Mouse (Mus musculus): ENCODE measurements around the gene 4930503B20Rik.

Gene 4930503B20Rik

DNA sequence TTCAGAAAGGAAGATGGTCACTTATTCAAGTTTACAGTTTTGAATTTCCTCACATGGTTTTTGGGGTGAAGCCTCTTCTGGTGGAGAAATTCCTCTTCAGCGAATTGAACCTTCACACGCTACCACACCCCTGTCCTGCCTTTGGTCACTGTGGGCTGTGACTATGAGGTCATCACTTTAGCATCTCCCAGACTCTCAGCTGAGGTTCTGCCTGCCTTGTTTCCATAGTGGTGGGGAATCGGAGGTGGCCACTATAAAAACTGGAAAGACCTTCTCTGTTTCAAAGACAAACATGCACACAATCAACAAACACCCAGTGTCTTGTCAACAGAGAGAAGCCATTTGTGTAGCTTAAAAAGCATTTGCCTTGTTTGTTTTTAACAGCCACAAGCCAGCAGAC lies at the start of gene 4930503B20Rik:
Gene 4930503B20Rik (minus strand): TSS at position 101 of the 400 bp plus-strand sequence.
- DNase-seq (ENCODE audit: low spot score): no peak

DNA sequence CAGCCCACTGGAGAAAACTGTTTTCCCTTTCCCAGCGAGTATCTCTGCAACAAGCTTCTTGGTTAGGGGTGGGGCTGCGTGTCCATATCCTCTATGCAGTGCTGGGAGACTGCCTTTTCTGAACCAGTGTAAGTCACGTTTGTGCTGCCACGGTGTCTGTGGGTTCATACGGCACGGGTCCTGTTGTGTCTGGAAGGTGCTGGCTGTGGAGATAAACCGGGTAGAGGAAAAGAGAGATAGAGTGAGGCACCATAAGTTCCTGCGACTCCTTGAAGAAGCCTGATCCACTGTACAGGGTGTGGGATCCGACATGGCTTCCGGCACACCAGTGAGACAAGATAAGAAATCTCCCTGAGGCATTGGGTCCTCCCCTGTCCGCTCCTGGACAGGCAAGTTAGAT lies 48.9 kb upstream of the 4930503B20Rik start:
- DNase-seq (ENCODE audit: low spot score): no peak

- no peak for DNase-seq (ENCODE audit: low spot score)
Measured at GRCm38 (mm10) chr3:146698982-146699381, 47.9 kb upstream of the 4930503B20Rik start.

GRCm38 (mm10) chr3:146692547-146692946 lies 41.4 kb upstream of the 4930503B20Rik start:
- DNase-seq (ENCODE audit: low spot score): no peak

GRCm38 (mm10) chr3:146687121-146687725 lies 36.1 kb upstream of the 4930503B20Rik start:
- DNase-seq (ENCODE audit: low spot score): no peak

- no peak for DNase-seq (ENCODE audit: low spot score)
Measured at GRCm38 (mm10) chr3:146686428-146686827, 35.3 kb upstream of the 4930503B20Rik start.

GRCm38 (mm10) chr3:146684811-146685675 lies 33.9 kb upstream of the 4930503B20Rik start, which contains the start of gene Samd13:
Samd13 (minus strand) TSS chr3:146685592.
- DNase-seq (ENCODE audit: low spot score): peak; percentile 54

- DNase-seq (ENCODE audit: low spot score): no peak
Measured at GRCm38 (mm10) chr3:146683095-146683494, 32.0 kb upstream of the 4930503B20Rik start.

- DNase-seq (ENCODE audit: low spot score): peak; percentile 37
Measured at GRCm38 (mm10) chr3:146682140-146682651, 31.1 kb upstream of the 4930503B20Rik start.

- no peak for DNase-seq (ENCODE audit: low spot score)
Measured at GRCm38 (mm10) chr3:146681696-146682095, 30.6 kb upstream of the 4930503B20Rik start.

DNA sequence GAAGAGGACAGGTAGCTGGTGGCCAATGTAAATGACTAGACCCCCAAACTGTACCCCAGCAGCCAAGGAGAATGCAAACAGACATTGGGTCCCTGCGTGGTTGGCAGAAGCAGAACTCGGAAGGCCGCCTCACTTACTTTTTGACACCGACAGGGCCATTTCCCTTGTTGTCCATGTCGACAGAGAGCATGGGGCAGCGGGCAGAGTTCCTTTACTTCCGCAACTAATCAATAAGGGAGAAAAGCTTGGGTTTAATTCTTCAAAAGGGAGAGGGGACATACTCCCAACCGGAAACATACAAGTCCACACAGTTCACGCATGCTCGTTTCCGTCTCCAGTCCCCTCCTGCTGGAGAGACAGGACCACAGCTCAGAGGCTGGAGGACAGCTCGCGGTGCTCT lies 29.5 kb upstream of the 4930503B20Rik start:
- DNase-seq (ENCODE audit: low spot score): no peak

DNA sequence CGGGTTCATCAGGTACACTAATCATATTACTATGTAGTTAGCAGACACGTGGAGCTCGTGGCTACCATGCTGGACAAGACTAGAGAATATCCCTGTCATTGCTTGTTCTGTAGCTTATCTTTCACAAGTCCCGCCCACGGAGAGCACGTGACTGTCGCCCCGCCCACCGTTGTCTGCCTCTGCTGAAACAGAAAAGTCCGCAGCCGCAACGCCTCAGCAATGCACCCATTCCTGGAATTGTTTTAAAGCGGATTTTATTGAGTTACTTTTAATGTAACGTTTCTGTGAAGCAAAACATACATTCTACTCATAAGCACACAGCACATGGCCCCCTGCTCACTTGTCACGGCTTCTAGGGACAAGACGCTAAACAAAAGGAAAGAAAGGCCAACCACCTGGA lies 28.5 kb upstream of the 4930503B20Rik start:
- no peak for DNase-seq (ENCODE audit: low spot score)

DNA sequence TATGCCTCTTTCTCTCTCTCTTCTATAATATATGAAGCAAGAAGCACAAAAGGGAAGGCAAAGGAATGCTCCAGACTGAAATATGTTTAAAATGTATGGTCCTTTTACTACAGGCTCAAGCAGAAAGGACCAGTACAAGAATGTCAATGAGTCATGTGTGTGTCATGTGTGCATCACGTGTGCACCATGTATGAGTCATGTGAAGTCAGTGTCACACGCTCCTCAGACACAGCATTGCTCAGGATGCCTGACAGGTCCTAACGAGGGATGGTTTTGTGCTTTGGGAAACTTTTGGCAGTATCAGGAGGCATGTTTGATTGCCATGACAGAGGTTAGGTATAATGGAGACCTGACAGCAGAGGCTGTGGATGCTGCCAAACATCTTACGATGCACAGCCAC lies 25.1 kb upstream of the 4930503B20Rik start:
- DNase-seq (ENCODE audit: low spot score): no peak

GRCm38 (mm10) chr3:146675101-146675500 lies 24.0 kb upstream of the 4930503B20Rik start:
- no peak for DNase-seq (ENCODE audit: low spot score)

GRCm38 (mm10) chr3:146671121-146671520 lies 20.0 kb upstream of the 4930503B20Rik start:
- DNase-seq (ENCODE audit: low spot score): no peak

DNA sequence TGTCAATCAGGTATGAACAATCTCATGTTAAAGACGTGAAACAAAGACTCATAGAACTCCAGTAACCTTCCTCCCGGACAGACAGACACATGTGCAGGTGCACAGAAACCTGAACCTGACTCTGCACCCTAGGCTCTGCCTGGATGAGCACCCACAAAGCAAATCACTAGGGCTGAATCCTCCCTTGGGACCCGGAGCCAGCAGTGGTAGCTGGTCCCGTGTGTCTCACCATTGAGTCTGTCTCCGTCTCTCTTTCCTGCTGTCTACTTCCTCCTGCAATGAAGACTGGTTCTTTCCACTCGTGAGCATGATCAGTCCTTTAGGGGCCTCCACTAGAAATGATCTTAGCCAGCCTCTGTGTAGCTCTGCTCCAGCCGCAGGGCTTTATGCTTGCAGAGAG lies 10.8 kb upstream of the 4930503B20Rik start:
- no peak for DNase-seq (ENCODE audit: low spot score)

GRCm38 (mm10) chr3:146661001-146661400 lies 9.9 kb upstream of the 4930503B20Rik start:
- no peak for DNase-seq (ENCODE audit: low spot score)

- no peak for DNase-seq (ENCODE audit: low spot score)
Measured at GRCm38 (mm10) chr3:146659321-146659720, 8.2 kb upstream of the 4930503B20Rik start.

DNA sequence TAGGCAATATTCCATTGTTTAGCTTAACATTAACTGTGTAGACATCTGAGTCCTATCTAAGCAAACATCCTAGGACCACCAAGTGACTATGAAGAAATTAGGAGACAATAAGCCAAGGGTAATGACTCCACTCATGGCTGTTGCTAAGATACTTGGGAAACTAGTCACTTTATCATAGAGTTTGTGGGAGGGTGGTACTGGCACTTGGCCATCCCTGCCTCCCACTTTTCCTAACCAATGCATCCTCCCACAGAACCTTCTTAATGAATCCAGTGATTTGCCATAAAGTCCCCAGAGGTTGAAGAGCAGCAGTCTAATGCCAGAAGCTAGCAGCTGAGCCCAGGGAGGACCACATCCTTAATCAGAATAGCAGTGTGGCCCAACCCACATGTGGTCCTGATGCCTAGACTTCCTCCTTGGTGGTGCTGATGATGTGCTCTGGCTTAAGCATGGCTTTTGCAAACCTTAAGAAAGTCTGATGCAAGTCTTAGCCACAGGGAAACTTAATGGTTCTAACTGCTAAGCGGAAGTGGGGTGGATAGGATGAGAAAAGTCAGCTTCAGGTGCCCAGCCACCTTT lies 7.0 kb upstream of the 4930503B20Rik start:
- DNase-seq (ENCODE audit: low spot score): no peak

DNA sequence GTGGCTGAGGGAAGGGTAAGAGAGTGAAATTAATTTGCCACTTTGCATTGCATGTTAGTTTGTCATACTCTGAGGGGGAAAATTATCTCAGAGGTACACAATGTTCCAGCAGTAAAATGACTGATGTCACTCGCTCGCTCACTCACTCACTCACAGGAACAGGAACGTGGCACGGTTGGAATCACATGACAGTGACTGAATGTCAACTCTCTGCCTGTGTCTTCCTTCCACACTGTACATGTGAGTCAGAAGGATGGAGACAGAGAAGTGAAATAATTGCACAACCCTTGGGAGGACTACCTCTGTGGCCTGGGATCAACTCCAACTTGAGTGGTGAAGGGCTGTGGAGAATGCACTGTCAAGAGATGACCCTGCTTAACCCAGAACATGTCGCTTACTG lies 6.3 kb upstream of the 4930503B20Rik start:
- no peak for DNase-seq (ENCODE audit: low spot score)

GRCm38 (mm10) chr3:146655111-146655577 lies 4.0 kb upstream of the 4930503B20Rik start:
- no peak for DNase-seq (ENCODE audit: low spot score)

- no peak for DNase-seq (ENCODE audit: low spot score)
Measured at GRCm38 (mm10) chr3:146653692-146654091, 2.6 kb upstream of the 4930503B20Rik start.

- no peak for DNase-seq (ENCODE audit: low spot score)
Measured at GRCm38 (mm10) chr3:146652431-146652830, 1.3 kb upstream of the 4930503B20Rik start.

Data from urinary bladder, postnatal 25 days (tissue).